Mouse (Mus musculus): ENCODE results near the gene Antxrl. TPM values are rescaled to one million over a fixed set of nuclear protein-coding genes. Genes with fewer than 3 reads are reported as not detected.

Antxrl gene
- polyA plus RNA-seq, 1 experiment from 2014 or later = not detected

GRCm38 (mm10) chr14:34078293-34078692 lies 25.8 kb downstream of the Antxrl start:
- no peak for TF ChIP-seq CTCF (IDR thresholded peaks at IDR 0.05; ENCODE audit: low read depth)
- Histone ChIP-seq H3K9ac (ENCODE audit: low read depth, low read length) (no peak overlapping the region), H3K4me3 (ENCODE audit: low read depth, low read length) (no peak overlapping the region), H3K27me3 (replicated peaks; ENCODE audit: control insufficient read depth, insufficient read depth, low read length) (no peaks in the 10 kb centered on the region), H3K36me3 (ENCODE audit: control insufficient read depth, insufficient read depth) (no peaks in the 10 kb centered on the region), H3K27ac (ENCODE audit: low read depth, low read length) (no peak overlapping the region), H3K9me3 (ENCODE audit: control insufficient read depth) (no peaks in the 10 kb centered on the region), H3K4me2 (replicated peaks; ENCODE audit: low read depth) (no peak overlapping the region), H3K4me1 (replicated peaks; ENCODE audit: control insufficient read depth, insufficient read depth, low read length) (no peaks in the 10 kb centered on the region)
- ATAC-seq = no peak; the same call in 1 of the 2 replicates
- WGBS = 60% methylated on average over 4 of the region's 4 CpGs

GRCm38 (mm10) chr14:34080321-34080997 lies 28.0 kb downstream of the Antxrl start:
- Histone ChIP-seq H3K27ac (ENCODE audit: low read depth, low read length) (no peak overlapping the region), H3K27me3 (replicated peaks; ENCODE audit: control insufficient read depth, insufficient read depth, low read length) (no peaks in the 10 kb centered on the region), H3K4me3 (ENCODE audit: low read depth, low read length) (no peak overlapping the region), H3K9me3 (ENCODE audit: control insufficient read depth) (no peaks in the 10 kb centered on the region), H3K4me2 (replicated peaks; ENCODE audit: low read depth) (no peak overlapping the region), H3K36me3 (ENCODE audit: control insufficient read depth, insufficient read depth) (no peaks in the 10 kb centered on the region), H3K4me1 (replicated peaks; ENCODE audit: control insufficient read depth, insufficient read depth, low read length) (no peaks in the 10 kb centered on the region), H3K9ac (ENCODE audit: low read depth, low read length) (no peak overlapping the region)
- WGBS = 14% methylated on average over 11 of the region's 11 CpGs
- ATAC-seq = peak; percentile 62
- TF ChIP-seq CTCF (IDR thresholded peaks at IDR 0.05; ENCODE audit: low read depth) = peak; percentile 96

GRCm38 (mm10) chr14:34085731-34086130 lies 33.2 kb downstream of the Antxrl start, which contains the start of gene Anxa8:
Anxa8 (plus strand) TSS chr14:34085981.
- H3K4me3 ChIP-seq (ENCODE audit: low read depth, low read length) = no peak within 1 kb of the TSS
- H3K4me1 ChIP-seq (replicated peaks; ENCODE audit: control insufficient read depth, insufficient read depth, low read length) = no peaks in the 10 kb centered on the region
- H3K36me3 ChIP-seq (ENCODE audit: control insufficient read depth, insufficient read depth) = no peaks in the 10 kb centered on the region; the same call in 1 of the 2 replicates
- H3K9ac ChIP-seq (ENCODE audit: low read depth, low read length) = no peak within 1 kb of the TSS
- no peak for TF ChIP-seq CTCF (IDR thresholded peaks at IDR 0.05; ENCODE audit: low read depth)
- WGBS = 29% methylated on average over 4 of the region's 4 CpGs
- H3K9me3 ChIP-seq (ENCODE audit: control insufficient read depth) = no peaks in the 10 kb centered on the region
- H3K27ac ChIP-seq (ENCODE audit: low read depth, low read length) = no peak within 1 kb of the TSS
- H3K27me3 ChIP-seq (replicated peaks; ENCODE audit: control insufficient read depth, insufficient read depth, low read length) = no peaks in the 10 kb centered on the region
- no peak for ATAC-seq
- H3K4me2 ChIP-seq (replicated peaks; ENCODE audit: low read depth) = no peak within 1 kb of the TSS

GRCm38 (mm10) chr14:34086806-34087205 lies 34.3 kb downstream of the Antxrl start:
- no peaks in the 10 kb centered on the region; the same call in 1 of the 2 replicates for H3K36me3 ChIP-seq (ENCODE audit: control insufficient read depth, insufficient read depth)
- H3K9me3 ChIP-seq (ENCODE audit: control insufficient read depth) = no peaks in the 10 kb centered on the region
- H3K4me3 ChIP-seq (ENCODE audit: low read depth, low read length) = no peak overlapping the region
- H3K4me2 ChIP-seq (replicated peaks; ENCODE audit: low read depth) = no peak overlapping the region
- H3K27me3 ChIP-seq (replicated peaks; ENCODE audit: control insufficient read depth, insufficient read depth, low read length) = no peaks in the 10 kb centered on the region
- TF ChIP-seq CTCF (IDR thresholded peaks at IDR 0.05; ENCODE audit: low read depth) = no peak
- WGBS = 68% methylated on average over 4 of the region's 4 CpGs
- ATAC-seq = no peak
- H3K9ac ChIP-seq (ENCODE audit: low read depth, low read length) = no peak overlapping the region
- no peaks in the 10 kb centered on the region for H3K4me1 ChIP-seq (replicated peaks; ENCODE audit: control insufficient read depth, insufficient read depth, low read length)
- no peak overlapping the region for H3K27ac ChIP-seq (ENCODE audit: low read depth, low read length)

- Histone ChIP-seq H3K4me3 (ENCODE audit: low read depth, low read length) (no peak overlapping the region), H3K9ac (ENCODE audit: low read depth, low read length) (no peak overlapping the region), H3K9me3 (ENCODE audit: control insufficient read depth) (no peaks in the 10 kb centered on the region), H3K4me1 (replicated peaks; ENCODE audit: control insufficient read depth, insufficient read depth, low read length) (no peaks in the 10 kb centered on the region), H3K27me3 (replicated peaks; ENCODE audit: control insufficient read depth, insufficient read depth, low read length) (no peaks in the 10 kb centered on the region), H3K36me3 (ENCODE audit: control insufficient read depth, insufficient read depth) (no peaks in the 10 kb centered on the region; the same call in 1 of the 2 replicates), H3K27ac (ENCODE audit: low read depth, low read length) (no peak overlapping the region), H3K4me2 (replicated peaks; ENCODE audit: low read depth) (no peak overlapping the region)
- 74% methylated on average over 2 of the region's 2 CpGs for WGBS
- ATAC-seq = no peak
- no peak for TF ChIP-seq CTCF (IDR thresholded peaks at IDR 0.05; ENCODE audit: low read depth)
Observed at GRCm38 (mm10) chr14:34087856-34088398, 35.4 kb downstream of the Antxrl start.

- TF ChIP-seq CTCF (IDR thresholded peaks at IDR 0.05; ENCODE audit: low read depth) = no peak
- no peak overlapping the region for H3K9ac ChIP-seq (ENCODE audit: low read depth, low read length)
Observed at GRCm38 (mm10) chr14:34089796-34090195, 37.3 kb downstream of the Antxrl start.

More at GRCm38 (mm10) chr14:34089796-34090195, 37.3 kb downstream of the Antxrl start:
- no peak overlapping the region for H3K4me3 ChIP-seq (ENCODE audit: low read depth, low read length)
- WGBS = 83% methylated on average over 8 of the region's 8 CpGs
- H3K27ac ChIP-seq (ENCODE audit: low read depth, low read length) = no peak overlapping the region
- H3K9me3 ChIP-seq (ENCODE audit: control insufficient read depth) = no peaks in the 10 kb centered on the region
- no peak for ATAC-seq
- H3K36me3 ChIP-seq (ENCODE audit: control insufficient read depth, insufficient read depth) = no peaks in the 10 kb centered on the region; the same call in 1 of the 2 replicates
- no peaks in the 10 kb centered on the region for H3K4me1 ChIP-seq (replicated peaks; ENCODE audit: control insufficient read depth, insufficient read depth, low read length)
- no peaks in the 10 kb centered on the region for H3K27me3 ChIP-seq (replicated peaks; ENCODE audit: control insufficient read depth, insufficient read depth, low read length)
- no peak overlapping the region for H3K4me2 ChIP-seq (replicated peaks; ENCODE audit: low read depth)
